Mouse (Mus musculus) ES-E14 (cell line): Measurements from ENCODE around the gene Rgs6.

Experiments
- CHD2 ChIP-seq: IDR thresholded peaks from 2 replicates; pipeline ENCODE4 v1.6.1; 2014; ENCODE audit warnings: mild to moderate bottlenecking, low read depth, low read length, inconsistent platforms
- HCFC1 ChIP-seq: IDR thresholded peaks from 2 replicates; pipeline ENCODE4 v1.6.1; 2012; ENCODE audit warnings: low read length, inconsistent platforms, borderline replicate concordance; ENCODE audit not compliant: insufficient read depth
- ZC3H11A ChIP-seq: IDR thresholded peaks from 2 replicates; pipeline ENCODE4 v1.6.1; 2012; ENCODE audit warnings: low read depth, mild to moderate bottlenecking, inconsistent platforms, low read length, borderline replicate concordance

GRCm38 (mm10) chr12:82940461-82940860 is 352.4 kb downstream of the Rgs6 start:
- TF ChIP-seq ZC3H11A: no peak
- no peak for TF ChIP-seq HCFC1
- TF ChIP-seq CHD2: no peak
